Mouse (Mus musculus): ENCODE results near the gene Fbn1. TPM values are rescaled to one million over a fixed set of nuclear protein-coding genes. Genes with fewer than 3 reads are reported as not detected.
A peak's percentile ranks its signal among the peaks of the same experiment; 100 is the strongest.

Gene Fbn1
- total and polyA plus RNA-seq, 3 experiments = 0.04 to 0.17 (median 0.09) TPM

DNA sequence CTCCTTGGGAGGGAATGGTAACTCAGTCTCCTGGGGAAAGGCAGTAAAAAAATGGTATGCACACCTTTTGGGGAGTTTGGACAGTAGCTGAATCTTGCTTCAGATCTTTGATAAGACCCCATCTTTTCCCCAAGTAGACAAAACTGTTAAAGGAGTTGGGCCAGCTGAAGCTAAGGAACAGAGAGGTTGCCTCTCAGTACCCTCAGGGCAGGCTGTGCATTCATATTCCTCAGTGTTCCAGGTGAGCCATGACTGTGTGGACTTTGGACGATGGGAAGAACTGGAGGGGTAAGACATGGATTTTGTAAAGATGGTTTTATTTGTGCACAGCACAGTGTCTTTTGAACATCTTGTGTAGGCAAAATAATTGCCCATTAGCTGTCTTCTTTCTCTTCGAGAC lies 247.5 kb downstream of the Fbn1 start:
- Histone ChIP-seq H3K27me3 (replicated peaks) (no peaks in the 10 kb centered on the region), H3K4me2 (ENCODE audit: insufficient read depth, low read depth, poor library complexity, severe bottlenecking) (no peak overlapping the region), H3K9ac (ENCODE audit: insufficient read depth, low read depth) (no peak overlapping the region), H3K4me3 (replicated peaks in 1 of 3; ENCODE audit: low read depth in 2 of 3, low read length in 2 of 3, poor library complexity in 1 of 3) (no peak overlapping the region), H3K9me3 (replicated peaks; ENCODE audit: low read length) (no peaks in the 10 kb centered on the region), H3K27ac (ENCODE audit: insufficient read depth, low read depth) (no peak overlapping the region), H3K79me2 (replicated peaks; ENCODE audit: control insufficient read depth, extremely low read depth, insufficient read depth, poor library complexity, severe bottlenecking) (peaks cover 6% of the 10 kb centered on the region; the same call in 1 of the 2 replicates), H3K36me3 (replicated peaks in 1 of 2; ENCODE audit: control insufficient read depth in 1 of 2, insufficient read depth in 1 of 2, low read length in 1 of 2) (peaks cover 34 to 55% of the 10 kb centered on the region in 2 experiments), H3K4me1 (ENCODE audit: control insufficient read depth in 1 of 2, insufficient read depth in 2 of 2) (no peaks in the 10 kb centered on the region)
- no peak for TF ChIP-seq CHD2 (IDR thresholded peaks at IDR 0.05; ENCODE audit: low read length)
- TF ChIP-seq POLR2A (IDR thresholded peaks at IDR 0.05; ENCODE audit: low read depth, low read length) = no peak
- no peak for TF ChIP-seq USF2 (conservative IDR thresholded peaks at IDR 0.05; ENCODE audit: low read depth, low read length)
- no peak for TF ChIP-seq CTCF (conservative IDR thresholded peaks at IDR 0.05 in 1 of 2, IDR thresholded peaks at IDR 0.05 in 1 of 2; ENCODE audit: low read depth in 2 of 2, low read length in 2 of 2)
- no peak for TF ChIP-seq CHD1 (IDR thresholded peaks at IDR 0.05; ENCODE audit: low read depth, low read length)
- no peak for TF ChIP-seq MXI1 (IDR thresholded peaks at IDR 0.05; ENCODE audit: low read depth, low read length)
- no peak for TF ChIP-seq SIN3A (IDR thresholded peaks at IDR 0.05; ENCODE audit: low read length)
- TF ChIP-seq JUN (IDR thresholded peaks at IDR 0.05; ENCODE audit: insufficient read depth, low read depth, low read length) = no peak
- no peak for TF ChIP-seq MYC (IDR thresholded peaks at IDR 0.05; ENCODE audit: low read depth, low read length)
- no peak for TF ChIP-seq KAT2A (IDR thresholded peaks at IDR 0.05; ENCODE audit: insufficient replicate concordance, low read length)
- TF ChIP-seq ZC3H11A (IDR thresholded peaks at IDR 0.05; ENCODE audit: low read depth, low read length) = no peak
- TF ChIP-seq IRF4 (IDR thresholded peaks at IDR 0.05; ENCODE audit: low read depth, low read length) = no peak
- TF ChIP-seq ELF1 (IDR thresholded peaks at IDR 0.05; ENCODE audit: low read depth, low read length) = no peak
- TF ChIP-seq PAX5 (IDR thresholded peaks at IDR 0.05; ENCODE audit: low read length) = no peak
- no peak for TF ChIP-seq TBP (conservative IDR thresholded peaks at IDR 0.05; ENCODE audit: low read depth, low read length)
- no peak for TF ChIP-seq ZNF384 (IDR thresholded peaks at IDR 0.05; ENCODE audit: low read depth, low read length)
- no peak for TF ChIP-seq SMC3 (IDR thresholded peaks at IDR 0.05; ENCODE audit: low read depth, low read length)
- TF ChIP-seq E2F4 (IDR thresholded peaks at IDR 0.05; ENCODE audit: insufficient replicate concordance, low read depth, low read length) = no peak
- no peak for TF ChIP-seq ETS1 (conservative IDR thresholded peaks at IDR 0.05; ENCODE audit: low read depth, low read length)
- no peak for TF ChIP-seq JUND (conservative IDR thresholded peaks at IDR 0.05; ENCODE audit: low read depth, low read length)
- no peak for DNase-seq (ENCODE audit: extremely low read depth)
- dilution Hi-C loops (cut with MboI; ENCODE audit: extremely low pct_ligation_motif_present, extremely low pct_unique_long_range_greater_than_20kb, low sequenced_read_pairs) (no loop called here), in situ Hi-C loops (cut with MboI; ENCODE audit: low pct_ligation_motif_present, low pct_unique_long_range_greater_than_20kb, low sequenced_read_pairs) (no loop called here)

GRCm38 (mm10) chr2:125259230-125260120 lies 248.3 kb downstream of the Fbn1 start:
- Histone ChIP-seq H3K79me2 (replicated peaks; ENCODE audit: control insufficient read depth, extremely low read depth, insufficient read depth, poor library complexity, severe bottlenecking) (peaks cover 13% of the 10 kb centered on the region), H3K9me3 (replicated peaks; ENCODE audit: low read length) (peaks cover 2% of the 10 kb centered on the region), H3K4me1 (ENCODE audit: control insufficient read depth in 1 of 2, insufficient read depth in 2 of 2) (no peaks in the 10 kb centered on the region), H3K27me3 (replicated peaks) (no peaks in the 10 kb centered on the region), H3K36me3 (replicated peaks in 1 of 2; ENCODE audit: control insufficient read depth in 1 of 2, insufficient read depth in 1 of 2, low read length in 1 of 2) (peaks cover 42 to 61% of the 10 kb centered on the region in 2 experiments), H3K9ac (ENCODE audit: insufficient read depth, low read depth) (no peak overlapping the region), H3K27ac (ENCODE audit: insufficient read depth, low read depth) (no peak overlapping the region), H3K4me2 (ENCODE audit: insufficient read depth, low read depth, poor library complexity, severe bottlenecking) (no peak overlapping the region), H3K4me3 (replicated peaks in 1 of 3; ENCODE audit: low read depth in 2 of 3, low read length in 2 of 3, poor library complexity in 1 of 3) (no peak overlapping the region)
- in situ Hi-C loops (cut with MboI; ENCODE audit: low pct_ligation_motif_present, low pct_unique_long_range_greater_than_20kb, low sequenced_read_pairs) = no loop called here
- dilution Hi-C loops (cut with MboI; ENCODE audit: extremely low pct_ligation_motif_present, extremely low pct_unique_long_range_greater_than_20kb, low sequenced_read_pairs) = no loop called here
- DNase-seq (ENCODE audit: extremely low read depth) = peak; percentile 59
- TF ChIP-seq MAX (IDR thresholded peaks at IDR 0.05; ENCODE audit: low read length) = no peak
- no peak; the same call in 1 of the 2 replicates for TF ChIP-seq ZMIZ1 (IDR thresholded peaks at IDR 0.05; ENCODE audit: low read depth, low read length)
- TF ChIP-seq PAX5 (IDR thresholded peaks at IDR 0.05; ENCODE audit: low read length) = no peak
- TF ChIP-seq MAZ (IDR thresholded peaks at IDR 0.05; ENCODE audit: low read depth, low read length) = no peak
- TF ChIP-seq E2F4 (IDR thresholded peaks at IDR 0.05; ENCODE audit: insufficient replicate concordance, low read depth, low read length) = no peak
- no peak for TF ChIP-seq ETS1 (conservative IDR thresholded peaks at IDR 0.05; ENCODE audit: low read depth, low read length)
- TF ChIP-seq SMC3 (IDR thresholded peaks at IDR 0.05; ENCODE audit: low read depth, low read length) = peak; percentile 33
- TF ChIP-seq POLR2A (IDR thresholded peaks at IDR 0.05; ENCODE audit: low read depth, low read length) = no peak
- TF ChIP-seq MEF2A (IDR thresholded peaks at IDR 0.05; ENCODE audit: borderline replicate concordance, low read depth, low read length) = no peak
- no peak for TF ChIP-seq GABPA (IDR thresholded peaks at IDR 0.05; ENCODE audit: insufficient replicate concordance, low read depth, low read length)
- TF ChIP-seq POLR2AphosphoS2 (IDR thresholded peaks at IDR 0.05; ENCODE audit: low read depth, low read length) = peak; percentile 59; the same call in 1 of the 2 replicates
- no peak for TF ChIP-seq MXI1 (IDR thresholded peaks at IDR 0.05; ENCODE audit: low read depth, low read length)
- peak; percentile 32 to 66; a peak in 3 of 4 replicates for TF ChIP-seq CTCF (conservative IDR thresholded peaks at IDR 0.05 in 1 of 2, IDR thresholded peaks at IDR 0.05 in 1 of 2; ENCODE audit: low read depth in 2 of 2, low read length in 2 of 2)
- peak; percentile 58 for TF ChIP-seq RAD21 (IDR thresholded peaks at IDR 0.05; ENCODE audit: low read depth, low read length)
- no peak for TF ChIP-seq SIN3A (IDR thresholded peaks at IDR 0.05; ENCODE audit: low read length)
